Mouse (Mus musculus) liver, embryonic 14.5 days (tissue): ENCODE results near the gene Plcb1. TPM values are rescaled to one million over a fixed set of nuclear protein-coding genes. Genes with fewer than 3 reads are reported as not detected.

Source experiments
- ATAC-seq: fragments of 200-750 bp; cut with Nextera tagmentation; 2 replicates; pipeline ENCODE4 v1.8.0; 2017; ENCODE audit warnings: moderate number of reproducible peaks, mild to moderate bottlenecking, moderate library complexity; ENCODE audit not compliant: insufficient read depth
- DNase-seq, 3 experiments: peaks; one replicate each; pipeline ENCODE4 v3.0.0-alpha.2; 2012 to 2013; ENCODE audit warnings: low read depth in 3 of 3, low spot score in 3 of 3
- H3K27ac ChIP-seq: fragments of 300-500 bp; sonication (generic); 2 replicates; pipeline ENCODE4 v1.5.1; 2014; ENCODE audit warnings: moderate library complexity, mild to moderate bottlenecking, control low read depth, inconsistent platforms
- H3K27me3 ChIP-seq: fragments of 300-500 bp; sonication (generic); 2 replicates; pipeline ENCODE4 v1.6.1; 2014; ENCODE audit warnings: mild to moderate bottlenecking, low read length, moderate library complexity; ENCODE audit not compliant: control insufficient read depth, insufficient read depth
- H3K36me3 ChIP-seq: fragments of 300-500 bp; sonication (generic); replicated peaks from 2 replicates; pipeline ENCODE4 v1.6.1; 2014; ENCODE audit warnings: low read depth; ENCODE audit not compliant: control insufficient read depth, insufficient read depth
- H3K4me1 ChIP-seq, 2 experiments: fragments of 200-500 bp in 1 of 2; fragments of 300-500 bp in 1 of 2; sonication (generic) in 1 of 2; replicated peaks; 2 replicates each; pipeline ENCODE4 v1.6.1; 2012 to 2014; ENCODE audit warnings: antibody characterized with exemption in 1 of 2, inconsistent platforms in 1 of 2, low read length in 1 of 2; ENCODE audit not compliant: control insufficient read depth in 2 of 2, insufficient read depth in 2 of 2
- H3K4me2 ChIP-seq: fragments of 300-500 bp; sonication (generic); 2 replicates; pipeline ENCODE4 v1.6.1; 2014; ENCODE audit warnings: low read depth, mild to moderate bottlenecking, control low read depth, moderate library complexity
- H3K4me3 ChIP-seq, 2 experiments: fragments of 200-500 bp in 1 of 2; fragments of 300-500 bp in 1 of 2; sonication (generic) in 1 of 2; 2 replicates each; pipeline ENCODE4 v1.5.1; 2012 to 2014; ENCODE audit warnings: low read depth in 2 of 2, low read length in 2 of 2, mild to moderate bottlenecking in 2 of 2, control low read depth in 1 of 2, inconsistent platforms in 1 of 2, moderate library complexity in 1 of 2; ENCODE audit not compliant: insufficient read depth in 1 of 2
- H3K9ac ChIP-seq: fragments of 300-500 bp; sonication (generic); replicated peaks from 2 replicates; pipeline ENCODE4 v1.6.1; 2014; ENCODE audit warnings: mild to moderate bottlenecking, control low read depth, moderate library complexity
- H3K9me3 ChIP-seq: fragments of 300-500 bp; sonication (generic); 2 replicates; pipeline ENCODE4 v1.6.1; 2016; ENCODE audit warnings: low read length, mixed read lengths; ENCODE audit not compliant: control insufficient read depth
- CTCF ChIP-seq: IDR thresholded peaks from 2 replicates; pipeline ENCODE4 v1.5.1; 2016; ENCODE audit warnings: antibody characterized with exemption, low read depth, control low read depth
- EP300 ChIP-seq: IDR thresholded peaks from 2 replicates; pipeline ENCODE4 v1.6.1; 2016; ENCODE audit warnings: antibody characterized with exemption, low read depth
- WGBS: fragments of 180-500 bp; shearing (Covaris S2); extraction: QIAGEN DNeasy Blood & Tissue Kit; methylation state at CpG from one replicate; pipeline ENCODE4 v1.1.7; 2014; ENCODE audit not compliant: insufficient replicate concordance; 5-methylcytosine and 5-hydroxymethylcytosine counted together
- polyA plus RNA-seq, 2 experiments: library from polyadenylated mRNA; depleted of rRNA in 1 of 2; stranded (reverse) in 1 of 2; unstranded in 1 of 2; fragments of >200 nt; fragmentation: Nextera tagmentation in 1 of 2; extraction: Ambion mirVana in 1 of 2; gene quantifications; 2 replicates each; pipeline versions ENCODE4 v1.2.1 to v1.2.3; 2012 to 2014

Plcb1 gene
- polyA plus RNA-seq, 2 experiments: 0.56 to 3.0 TPM

GRCm38 (mm10) chr2:135454015-135454414 is 668.1 kb downstream of the Plcb1 start:
- no peaks in the 10 kb centered on the region for H3K9me3 ChIP-seq
- H3K4me2 ChIP-seq: no peak overlapping the region
- no peaks in the 10 kb centered on the region for H3K4me1 ChIP-seq
- no peaks in the 10 kb centered on the region for H3K36me3 ChIP-seq
- DNase-seq (no peak), ATAC-seq (no peak)
- H3K4me3 ChIP-seq: no peak overlapping the region
- no peak overlapping the region for H3K27ac ChIP-seq
- H3K9ac ChIP-seq: no peak overlapping the region
- WGBS: 43% methylated on average over 2 of the region's 2 CpGs
- H3K27me3 ChIP-seq: no peaks in the 10 kb centered on the region
- no peak for TF ChIP-seq CTCF
- TF ChIP-seq EP300: no peak

GRCm38 (mm10) chr2:135454455-135454854 is 668.6 kb downstream of the Plcb1 start:
- ATAC-seq (no peak), DNase-seq (no peak)
- no peak overlapping the region for H3K4me2 ChIP-seq
- H3K4me1 ChIP-seq: no peaks in the 10 kb centered on the region
- no peaks in the 10 kb centered on the region for H3K27me3 ChIP-seq
- no peaks in the 10 kb centered on the region for H3K9me3 ChIP-seq
- no peak for TF ChIP-seq EP300
- TF ChIP-seq CTCF: no peak
- H3K9ac ChIP-seq: no peak overlapping the region
- H3K27ac ChIP-seq: no peak overlapping the region
- H3K36me3 ChIP-seq: no peaks in the 10 kb centered on the region
- 28% methylated on average over 1 of the region's 1 CpGs for WGBS
- H3K4me3 ChIP-seq: no peak overlapping the region

GRCm38 (mm10) chr2:135467895-135468294 is 682.0 kb downstream of the Plcb1 start:
- H3K4me2 ChIP-seq: no peak overlapping the region
- no peaks in the 10 kb centered on the region for H3K27me3 ChIP-seq
- no peak overlapping the region for H3K9ac ChIP-seq
- no peaks in the 10 kb centered on the region for H3K4me1 ChIP-seq
- ATAC-seq (no peak), DNase-seq (no peak)
- H3K9me3 ChIP-seq: no peaks in the 10 kb centered on the region
- WGBS: 46% methylated on average over 4 of the region's 4 CpGs
- TF ChIP-seq EP300: no peak
- no peak overlapping the region for H3K4me3 ChIP-seq
- H3K36me3 ChIP-seq: no peaks in the 10 kb centered on the region
- no peak overlapping the region for H3K27ac ChIP-seq

- Histone ChIP-seq H3K9me3 (no peaks in the 10 kb centered on the region), H3K4me3 (no peak overlapping the region), H3K4me1 (no peaks in the 10 kb centered on the region), H3K4me2 (no peak overlapping the region), H3K27ac (no peak overlapping the region), H3K9ac (no peak overlapping the region), H3K27me3 (no peaks in the 10 kb centered on the region), H3K36me3 (no peaks in the 10 kb centered on the region)
- no peak for ATAC-seq
- TF ChIP-seq EP300: no peak
- no peak for TF ChIP-seq CTCF
- DNase-seq: no peak
- WGBS: 54% methylated on average over 4 of the region's 4 CpGs
Measured at GRCm38 (mm10) chr2:135474107-135474506, 688.2 kb downstream of the Plcb1 start.

GRCm38 (mm10) chr2:135485248-135485647 is 699.4 kb downstream of the Plcb1 start:
- no peaks in the 10 kb centered on the region for H3K27me3 ChIP-seq
- no peak overlapping the region for H3K4me3 ChIP-seq
- H3K9ac ChIP-seq: no peak overlapping the region
- no peak overlapping the region for H3K4me2 ChIP-seq
- 14% methylated on average over 2 of the region's 2 CpGs for WGBS
- no peak for DNase-seq
- no peaks in the 10 kb centered on the region for H3K9me3 ChIP-seq
- H3K4me1 ChIP-seq: no peaks in the 10 kb centered on the region
- ATAC-seq: no peak
- H3K27ac ChIP-seq: no peak overlapping the region
- H3K36me3 ChIP-seq: no peaks in the 10 kb centered on the region
- TF ChIP-seq CTCF (no peak), EP300 (no peak)
